Mouse (Mus musculus): ENCODE results near the gene Chga.

DNA sequence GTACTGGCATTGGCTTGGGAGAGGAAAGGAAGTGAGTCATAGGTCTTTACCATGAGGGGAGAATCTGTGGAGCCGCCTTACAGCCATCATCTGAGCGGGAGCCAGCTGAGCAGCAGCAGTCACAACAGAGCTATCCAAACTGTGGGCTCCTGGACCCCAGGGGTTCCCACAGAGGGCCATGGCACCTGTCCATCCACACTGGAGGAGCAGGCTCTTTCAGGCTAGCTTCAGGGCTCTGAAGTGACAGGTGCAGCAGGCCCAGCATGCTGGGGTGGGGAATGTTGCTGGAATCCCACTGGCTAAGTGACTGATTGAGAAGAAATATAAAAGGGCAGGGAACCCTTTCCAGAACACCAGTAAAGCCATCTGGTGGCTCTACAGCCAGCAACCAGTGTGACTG lies 12.2 kb downstream of the Chga start:
- TF ChIP-seq GATA1 (IDR thresholded peaks at IDR 0.05; ENCODE audit: low read length), result no peak
- TF ChIP-seq TAL1 (IDR thresholded peaks at IDR 0.05; ENCODE audit: low read length), result no peak
